In the genomic region with DNA sequence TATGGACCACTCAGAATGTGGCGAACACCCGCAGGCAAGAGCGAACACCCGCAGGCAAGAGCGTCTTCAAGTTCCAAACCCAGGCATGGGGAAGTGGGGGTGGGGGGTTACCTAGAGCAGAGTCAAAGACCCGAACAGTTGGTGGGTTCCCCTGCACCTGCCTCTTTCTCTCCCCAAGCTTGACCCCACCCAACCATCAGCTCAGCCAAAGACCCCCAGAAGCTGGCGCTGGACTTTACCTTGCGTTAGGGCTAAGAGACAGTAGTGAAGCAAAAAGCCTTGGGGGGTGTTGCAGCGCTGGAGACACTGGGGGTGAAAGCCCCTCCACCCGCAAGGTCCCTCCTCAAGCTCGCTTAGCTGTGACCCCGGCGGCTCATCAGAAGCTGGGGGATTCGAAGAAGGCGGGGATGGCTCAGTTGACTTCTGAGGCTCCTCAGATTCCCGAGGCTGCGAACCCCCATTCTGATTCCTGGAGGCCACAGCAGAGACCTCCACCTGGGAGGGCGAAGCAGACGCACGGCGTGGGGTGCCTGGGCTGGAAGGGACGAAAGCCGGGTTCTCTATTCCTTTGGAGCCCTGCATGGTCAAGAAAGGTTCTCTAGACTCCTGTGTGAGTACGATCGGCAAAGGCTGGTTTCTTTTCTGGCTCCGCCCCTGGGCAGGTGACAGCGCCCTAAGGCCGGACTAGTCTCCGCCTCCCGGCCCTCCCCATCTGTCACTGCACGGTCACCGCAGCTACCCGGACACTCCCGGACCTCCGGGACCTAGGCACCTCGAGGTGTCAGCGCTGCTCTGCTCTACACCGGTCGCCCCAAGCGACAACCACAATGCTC, we compare ENCODE assay signal across 8 mouse cellular contexts. TPM values are rescaled to one million over a fixed set of nuclear protein-coding genes. Genes with fewer than 3 reads are reported as not detected.
DNase-seq lines count a peak whose midpoint lies in the region; ATAC-seq and TF ChIP-seq lines count a peak whose summit lies in the region.

A gene (minus strand): TSS at position 644 of the 833 bp plus-strand sequence.

- ATAC-seq in embryonic facial prominence, embryonic 13.5 days (ENCODE audit: insufficient number of reproducible peaks, insufficient read depth, low FRiP score, low TSS enrichment, low read depth): peak; percentile 69; the same call in 1 of the 2 replicates
- ATAC-seq in hindbrain, embryonic 15.5 days (ENCODE audit: low FRiP score, low read depth): peak; percentile 93
- peak; percentile 90 for ATAC-seq in lung, postnatal 0 days

- peak; percentile 9 for DNase-seq in CD4-positive, CD25-positive, alpha-beta regulatory T cell, adult 2 months (ENCODE audit: low read depth, low spot score)
- peak; percentile 12 for DNase-seq in adrenal gland, postnatal 25 days
- peak; percentile 31 to 32 for DNase-seq in layer of hippocampus, postnatal 36 days
- peak; percentile 86 for DNase-seq in lung, postnatal 0 days (ENCODE audit: low spot score)
- DNase-seq in retina, postnatal 1 day: peak; percentile 57
- no peak for DNase-seq in gastrocnemius, adult 18-20 months (ENCODE audit: low spot score)

- no peak within 1 kb of the TSS for H3K27ac ChIP-seq in embryonic facial prominence, embryonic 13.5 days
- no peak within 1 kb of the TSS; the same call in 1 of the 2 replicates for H3K27ac ChIP-seq in hindbrain, embryonic 15.5 days (replicated peaks)
- peak within 1 kb of the TSS; percentile 62 for H3K27ac ChIP-seq in lung, postnatal 0 days (ENCODE audit: low read length)

- no peaks in the 10 kb centered on the region for H3K36me3 ChIP-seq in embryonic facial prominence, embryonic 13.5 days
- no peaks in the 10 kb centered on the region for H3K36me3 ChIP-seq in hindbrain, embryonic 15.5 days
- H3K36me3 ChIP-seq in lung, postnatal 0 days (ENCODE audit: insufficient read depth, low read length): no peaks in the 10 kb centered on the region

- WGBS in embryonic facial prominence, embryonic 13.5 days: 1% methylated on average over 40 of the region's 40 CpGs
- 1% methylated on average over 40 of the region's 40 CpGs for WGBS in hindbrain, embryonic 15.5 days
- WGBS in lung, postnatal 0 days: 4% methylated on average over 36 of the region's 40 CpGs

- peak within 1 kb of the TSS; percentile 52 for H3K4me3 ChIP-seq in embryonic facial prominence, embryonic 13.5 days
- H3K4me3 ChIP-seq in hindbrain, embryonic 15.5 days: peak within 1 kb of the TSS; percentile 67
- H3K4me3 ChIP-seq in lung, postnatal 0 days (ENCODE audit: low read depth, low read length): peak within 1 kb of the TSS; percentile 51

- H3K4me2 ChIP-seq in embryonic facial prominence, embryonic 13.5 days: peak within 1 kb of the TSS; percentile 91
- H3K4me2 ChIP-seq in hindbrain, embryonic 15.5 days: peak within 1 kb of the TSS; percentile 90
- peak within 1 kb of the TSS; percentile 70 for H3K4me2 ChIP-seq in lung, postnatal 0 days (replicated peaks; ENCODE audit: low read depth, low read length)

- H3K27me3 ChIP-seq in embryonic facial prominence, embryonic 13.5 days: peaks cover 22% of the 10 kb centered on the region
- no peaks in the 10 kb centered on the region for H3K27me3 ChIP-seq in hindbrain, embryonic 15.5 days
- H3K27me3 ChIP-seq in lung, postnatal 0 days (replicated peaks; ENCODE audit: insufficient read depth, low read length): no peaks in the 10 kb centered on the region

- no peak for TF ChIP-seq CTCF in lung, postnatal 0 days (IDR thresholded peaks at IDR 0.05)

- peak within 1 kb of the TSS; percentile 65 for H3K9ac ChIP-seq in embryonic facial prominence, embryonic 13.5 days
- H3K9ac ChIP-seq in hindbrain, embryonic 15.5 days: peak within 1 kb of the TSS; percentile 68
- H3K9ac ChIP-seq in lung, postnatal 0 days (replicated peaks; ENCODE audit: low read depth): peak within 1 kb of the TSS; percentile 41

- H3K9me3 ChIP-seq in embryonic facial prominence, embryonic 13.5 days: no peaks in the 10 kb centered on the region
- H3K9me3 ChIP-seq in hindbrain, embryonic 15.5 days: no peaks in the 10 kb centered on the region
- no peaks in the 10 kb centered on the region for H3K9me3 ChIP-seq in lung, postnatal 0 days (ENCODE audit: low read length)

- H3K4me1 ChIP-seq in embryonic facial prominence, embryonic 13.5 days: peaks cover 9% of the 10 kb centered on the region
- peaks cover 3% of the 10 kb centered on the region; the same call in 1 of the 2 replicates for H3K4me1 ChIP-seq in hindbrain, embryonic 15.5 days (replicated peaks)
- H3K4me1 ChIP-seq in lung, postnatal 0 days (ENCODE audit: insufficient read depth, low read depth, low read length): peaks cover 8% of the 10 kb centered on the region; the same call in 1 of the 2 replicates

- no peak for TF ChIP-seq EP300 in lung, postnatal 0 days (IDR thresholded peaks at IDR 0.05)

RNA-seq across cellular contexts. Expression of the gene that starts here (rescaled TPM):
- not detected in 2 replicates for total RNA-seq in adrenal gland, postnatal 25 days (2021)
- 0.48 and 0.74 TPM in 2 replicates for polyA plus RNA-seq in embryonic facial prominence, embryonic 13.5 days (2015; fragmentation: Nextera tagmentation; extraction: Ambion mirVana)
- 1.00 and 1.3 TPM in 2 replicates for polyA plus RNA-seq in hindbrain, embryonic 15.5 days (2015; fragmentation: Nextera tagmentation; extraction: Ambion mirVana)
- total RNA-seq in layer of hippocampus, postnatal 36 days (2021): 1 to 10 TPM; 2.0 to 2.1 TPM
- polyA plus RNA-seq in lung, postnatal 0 days (2015; fragmentation: Nextera tagmentation; extraction: Ambion mirVana): 30.6 and 37.8 TPM in 2 replicates
- not detected for total RNA-seq in gastrocnemius, adult 18-20 months (2021)

Comparison
In these comparisons a context has a peak if more than half of its experiments do, and no peak if none do; other contexts are left out.
1. RNA of the gene that starts here (polyA plus RNA-seq): 30.6 to 37.8 TPM in lung, postnatal 0 days; 1.00 to 1.3 TPM in hindbrain, embryonic 15.5 days and 0.48 to 0.74 TPM in embryonic facial prominence, embryonic 13.5 days; every median in the first group is over 10 times any median in the second.
2. Peak in DNase-seq in adrenal gland, postnatal 25 days; RNA of the gene not detected or under 1 TPM.
3. Peak in ATAC-seq, H3K4me3 ChIP-seq, H3K9ac ChIP-seq and H3K4me2 ChIP-seq in embryonic facial prominence, embryonic 13.5 days; RNA of the gene not detected or under 1 TPM.
4. Peak in every context shown above with its lines, with median percentiles within 50 percentile points of each other: ATAC-seq, H3K4me2 ChIP-seq, H3K4me3 ChIP-seq and H3K9ac ChIP-seq.